ENCODE assay signal across 9 mouse cellular contexts in genomic region chr4:127419062-127419785, GRCm38 (mm10).
DNase-seq lines count a peak whose midpoint lies in the region; ATAC-seq and TF ChIP-seq lines count a peak whose summit lies in the region.
"Had no signal": no experiment of that assay in that cellular context is flagged by ENCODE, and none has a peak within 500 bp of the region (broad histone marks: within the 10 kb centered on the region; RNA-seq: fewer than 3 reads in every experiment).

No protein-coding gene starts in this region.

- no peak for TF ChIP-seq POLR2A in kidney, adult 2 months (IDR thresholded peaks at IDR 0.05; ENCODE audit: low read depth, low read length)

- H3K4me2 ChIP-seq in forebrain, embryonic 15.5 days (replicated peaks) = peak overlapping the region; percentile 16; the same call in 1 of the 2 replicates
- peak overlapping the region; percentile 29 for H3K4me2 ChIP-seq in neural tube, embryonic 15.5 days

- no peak overlapping the region for H3K4me3 ChIP-seq in kidney, adult 2 months (ENCODE audit: insufficient read depth, low read depth, low read length)
- H3K4me3 ChIP-seq in forebrain, embryonic 15.5 days = no peak overlapping the region
- no peak overlapping the region for H3K4me3 ChIP-seq in neural tube, embryonic 15.5 days (replicated peaks)
- H3K4me3 ChIP-seq in gastrocnemius, adult 2 months = no peak overlapping the region

- peak; percentile 61 for ATAC-seq in forebrain, embryonic 15.5 days (replicated peaks)
- peak; percentile 79 for ATAC-seq in neural tube, embryonic 15.5 days (ENCODE audit: low FRiP score)

- no peak overlapping the region for H3K27ac ChIP-seq in kidney, adult 2 months (ENCODE audit: insufficient read depth, low read depth, low read length)
- peak overlapping the region; percentile 75 for H3K27ac ChIP-seq in forebrain, embryonic 15.5 days (replicated peaks)
- H3K27ac ChIP-seq in neural tube, embryonic 15.5 days (replicated peaks) = peak overlapping the region; percentile 75
- H3K27ac ChIP-seq in gastrocnemius, adult 2 months = no peak overlapping the region

- TF ChIP-seq CTCF in kidney, adult 2 months (conservative IDR thresholded peaks at IDR 0.05; ENCODE audit: insufficient read depth, insufficient read length, low read depth, low read length) = no peak
- TF ChIP-seq CTCF in gastrocnemius, adult 2 months (IDR thresholded peaks at IDR 0.05) = no peak

- H3K9me3 ChIP-seq in forebrain, embryonic 15.5 days = no peaks in the 10 kb centered on the region
- no peaks in the 10 kb centered on the region for H3K9me3 ChIP-seq in neural tube, embryonic 15.5 days (replicated peaks)

- peak; percentile 2 for DNase-seq in kidney, adult 2 months
- DNase-seq in kidney, adult 18-20 months = no peak
- DNase-seq in adrenal gland, postnatal 25 days = peak; percentile 71
- peak; percentile 55 for DNase-seq in kidney, postnatal 10 days
- no peak for DNase-seq in layer of hippocampus, adult 8-10 months (ENCODE audit: low spot score in 2 of 2)
- no peak for DNase-seq in gastrocnemius, adult 2 months

- no peaks in the 10 kb centered on the region for H3K36me3 ChIP-seq in kidney, adult 2 months (ENCODE audit: control insufficient read depth, insufficient read depth, low read length)
- no peaks in the 10 kb centered on the region for H3K36me3 ChIP-seq in forebrain, embryonic 15.5 days
- no peaks in the 10 kb centered on the region for H3K36me3 ChIP-seq in neural tube, embryonic 15.5 days
- H3K36me3 ChIP-seq: G1E had no signal

- peak overlapping the region; percentile 17; the same call in 1 of the 2 replicates for H3K9ac ChIP-seq in forebrain, embryonic 15.5 days (replicated peaks)
- H3K9ac ChIP-seq in neural tube, embryonic 15.5 days (replicated peaks) = no peak overlapping the region

- no peaks in the 10 kb centered on the region for H3K27me3 ChIP-seq in kidney, adult 2 months (replicated peaks; ENCODE audit: control insufficient read depth, insufficient read depth, low read length)
- H3K27me3 ChIP-seq in forebrain, embryonic 15.5 days = no peaks in the 10 kb centered on the region
- no peaks in the 10 kb centered on the region for H3K27me3 ChIP-seq in neural tube, embryonic 15.5 days (replicated peaks)

- WGBS in kidney, adult 2 months = 17% methylated on average over 22 of the region's 22 CpGs
- WGBS in forebrain, embryonic 15.5 days = 11% methylated on average over 22 of the region's 22 CpGs
- 4% methylated on average over 22 of the region's 22 CpGs for WGBS in neural tube, embryonic 15.5 days

- intact Hi-C loops in gastrocnemius, adult 2 months (cut with DNase I) = no loop called here

- no peaks in the 10 kb centered on the region for H3K4me1 ChIP-seq in kidney, adult 2 months (ENCODE audit: control insufficient read depth, insufficient read depth, low read length)
- peaks cover 49% of the 10 kb centered on the region for H3K4me1 ChIP-seq in forebrain, embryonic 15.5 days
- peaks cover 36% of the 10 kb centered on the region for H3K4me1 ChIP-seq in neural tube, embryonic 15.5 days

Comparison
In these comparisons a context has a peak if more than half of its experiments do, and no peak if none do; other contexts are left out.
1. DNase-seq: peak in kidney, adult 2 months (single experiment), adrenal gland, postnatal 25 days (single experiment) and kidney, postnatal 10 days (single experiment); none in kidney, adult 18-20 months (single experiment), layer of hippocampus, adult 8-10 months (0 of 2) and gastrocnemius, adult 2 months (single experiment).
2. H3K27ac ChIP-seq: peak in forebrain, embryonic 15.5 days (single experiment) and neural tube, embryonic 15.5 days (single experiment); none in kidney, adult 2 months (single experiment) and gastrocnemius, adult 2 months (single experiment).